Mouse (Mus musculus): Measurements from ENCODE around the gene Rbms3. TPM values are rescaled to one million over a fixed set of nuclear protein-coding genes. Genes with fewer than 3 reads are reported as not detected.

Gene Rbms3
- total RNA-seq, 2 experiments from 2014 or later, result 66.4 to 73.5 TPM

GRCm38 (mm10) chr9:117010801-117011200 lies 618.9 kb downstream of the Rbms3 start:
- DNase-seq (ENCODE audit: low spot score in 2 of 2), result no peak

DNA sequence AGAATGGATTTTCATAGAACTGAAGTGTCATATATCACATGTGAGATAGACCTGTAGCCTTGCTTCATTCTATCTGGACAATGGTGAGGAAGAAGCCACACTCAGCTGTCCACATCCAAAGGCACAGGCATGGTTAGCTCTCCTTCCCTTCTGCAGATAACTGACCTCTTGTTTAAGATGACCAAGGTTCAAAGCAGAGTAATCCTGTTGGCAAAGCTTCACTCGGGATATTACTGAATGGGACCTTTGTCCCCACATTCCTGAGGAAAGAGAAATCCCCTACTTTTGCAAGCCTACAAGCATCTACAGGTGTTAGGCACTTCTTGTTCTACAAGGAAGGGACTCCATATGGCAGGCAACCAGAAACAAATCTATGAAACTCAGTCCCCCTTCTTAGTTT lies 621.5 kb downstream of the Rbms3 start:
- no peak for DNase-seq (ENCODE audit: low spot score in 2 of 2)

DNA sequence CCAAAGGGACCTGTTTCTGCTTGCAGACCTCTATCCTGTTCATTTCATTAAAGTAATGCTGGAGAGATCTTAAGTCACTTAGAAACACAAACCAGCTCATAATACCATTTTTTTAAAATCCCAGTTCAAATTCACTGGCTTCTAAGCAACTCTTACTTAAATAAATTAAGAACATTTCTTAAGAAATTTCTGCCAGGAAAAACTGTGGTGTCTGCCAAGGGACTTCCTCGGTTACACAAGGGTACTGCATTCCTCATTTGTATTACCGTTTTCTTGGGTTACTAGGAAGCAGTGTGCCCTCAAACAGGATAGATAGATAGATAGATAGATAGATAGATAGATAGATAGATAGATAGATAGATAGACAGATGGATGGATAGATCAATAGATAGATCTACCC lies 627.6 kb downstream of the Rbms3 start:
- DNase-seq (ENCODE audit: low spot score in 2 of 2), result no peak

DNA sequence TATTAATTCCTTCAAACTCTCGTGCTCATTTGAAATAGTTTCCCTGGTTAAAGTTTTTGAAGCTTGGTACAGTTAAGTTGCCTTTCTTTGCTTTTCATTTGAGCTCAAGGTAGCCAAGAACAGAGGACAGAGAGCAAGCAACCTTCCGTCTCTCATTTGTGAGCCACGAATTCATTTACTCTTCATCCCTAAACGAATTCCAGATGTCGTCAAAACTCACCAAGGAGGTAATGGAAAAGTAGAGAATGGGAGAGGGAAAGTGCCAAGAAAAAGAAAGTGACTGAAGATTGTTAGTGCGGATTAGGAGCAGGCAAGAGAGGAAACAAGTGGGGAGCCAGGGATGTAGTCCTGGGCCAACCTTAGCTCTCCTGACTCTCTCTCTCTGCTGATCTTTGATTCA lies 630.5 kb downstream of the Rbms3 start:
- DNase-seq (ENCODE audit: low spot score in 2 of 2), result no peak

DNA sequence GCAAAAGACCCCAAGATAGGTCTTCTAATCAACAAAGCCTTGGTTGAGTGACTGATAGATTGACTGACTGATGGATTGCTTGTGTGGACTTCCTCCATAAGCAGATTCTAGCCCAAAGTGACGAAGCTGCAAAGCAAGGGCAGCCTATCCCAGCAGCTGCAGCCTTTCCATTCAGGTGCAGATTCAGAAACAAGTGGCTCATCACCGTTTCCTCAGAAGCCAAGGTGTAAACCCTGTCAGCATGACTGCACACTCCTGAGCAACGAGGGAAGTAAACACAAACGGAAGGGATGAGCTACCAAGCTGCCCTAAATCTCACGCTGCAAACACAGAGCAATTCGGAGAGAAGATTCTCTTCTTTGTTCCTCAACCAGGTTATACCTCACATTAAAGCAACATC lies 639.4 kb downstream of the Rbms3 start:
- no peak for DNase-seq (ENCODE audit: low spot score in 2 of 2)

DNA sequence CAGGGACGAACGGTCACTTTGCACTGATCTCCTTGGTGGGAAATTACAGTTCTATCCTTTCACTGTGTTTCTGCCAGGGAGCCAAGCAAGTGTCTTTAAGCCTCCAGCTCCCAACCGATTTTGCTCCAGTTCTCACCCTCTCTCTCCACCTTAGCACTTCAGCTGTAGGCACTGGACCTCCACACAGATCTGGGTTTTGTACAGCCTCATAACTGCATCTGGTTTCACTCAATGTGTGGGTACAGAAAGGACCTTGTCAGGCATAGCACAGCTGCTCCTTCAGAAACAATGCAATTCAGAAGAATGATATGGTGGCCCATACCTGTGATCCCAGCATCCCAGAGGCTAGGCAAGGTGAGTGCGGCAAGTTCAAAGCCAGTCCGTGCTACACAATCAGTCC lies 648.9 kb downstream of the Rbms3 start:
- no peak for DNase-seq (ENCODE audit: low spot score in 2 of 2)

GRCm38 (mm10) chr9:116977428-116977827 lies 652.3 kb downstream of the Rbms3 start:
- no peak for DNase-seq (ENCODE audit: low spot score in 2 of 2)

DNA sequence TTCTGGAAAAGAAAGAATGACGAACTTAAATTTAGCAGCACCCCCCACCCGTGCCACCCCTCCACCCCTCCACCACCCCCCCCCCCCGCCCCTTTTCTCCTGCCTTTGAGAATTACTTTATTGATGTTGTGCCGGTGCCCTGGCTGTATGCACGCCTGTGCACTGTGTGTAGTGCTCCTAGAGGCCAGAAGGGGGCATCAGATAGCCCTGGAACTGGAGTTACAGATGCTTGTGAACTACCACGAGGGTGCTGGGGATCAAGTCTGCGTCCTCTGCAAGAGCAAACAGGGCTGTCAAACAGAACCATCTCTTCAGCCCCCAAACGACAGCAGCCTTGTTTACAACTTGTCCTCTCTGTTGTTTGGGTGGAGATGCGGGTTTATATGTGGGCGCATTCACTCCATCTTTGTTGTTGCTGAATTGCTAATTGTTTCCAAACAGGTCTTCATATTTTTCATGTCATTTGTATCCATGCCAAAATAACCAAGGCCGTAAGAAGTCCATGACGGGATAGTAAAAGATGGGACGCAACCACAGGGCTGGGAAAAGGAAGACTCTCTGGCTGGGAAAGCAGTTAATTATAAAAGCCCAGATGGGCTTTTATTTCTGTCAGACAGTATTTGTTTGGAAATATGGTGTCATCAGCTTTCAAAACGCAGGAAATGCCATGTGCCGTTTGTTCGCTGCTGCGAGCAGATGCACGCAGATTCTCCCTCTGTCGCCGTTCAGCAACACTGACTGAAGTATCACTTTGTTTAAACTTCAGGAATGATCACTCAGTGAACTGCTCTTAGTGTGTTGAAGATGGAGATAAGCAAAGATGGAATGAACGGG lies 652.9 kb downstream of the Rbms3 start:
- no peak for DNase-seq (ENCODE audit: low spot score in 2 of 2)

- DNase-seq (ENCODE audit: low spot score in 2 of 2), result no peak
These were observed 654.4 kb downstream of the Rbms3 start for GRCm38 (mm10) chr9:116975269-116975668.

DNA sequence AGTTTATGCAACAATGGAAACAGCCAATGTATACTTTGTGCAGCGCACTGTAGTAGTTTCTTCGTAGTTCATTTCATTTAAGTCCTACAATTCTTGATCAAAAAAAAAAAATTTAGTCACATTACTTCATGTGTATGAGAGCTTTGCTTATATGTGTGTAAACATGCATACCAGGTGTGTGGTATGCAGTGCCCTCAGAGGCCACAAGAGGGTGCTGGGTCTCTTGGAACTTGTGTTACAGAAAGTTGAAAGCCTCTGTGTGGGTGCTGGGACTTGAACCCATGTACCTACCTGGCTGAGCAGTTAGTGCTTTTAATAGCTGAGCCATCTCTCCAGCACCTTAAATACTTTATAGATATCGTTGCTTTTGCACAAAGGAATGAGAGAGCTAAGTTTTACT lies 655.6 kb downstream of the Rbms3 start:
- DNase-seq (ENCODE audit: low spot score in 2 of 2), result no peak

GRCm38 (mm10) chr9:116973594-116973993 lies 656.1 kb downstream of the Rbms3 start:
- DNase-seq (ENCODE audit: low spot score in 2 of 2), result no peak

DNA sequence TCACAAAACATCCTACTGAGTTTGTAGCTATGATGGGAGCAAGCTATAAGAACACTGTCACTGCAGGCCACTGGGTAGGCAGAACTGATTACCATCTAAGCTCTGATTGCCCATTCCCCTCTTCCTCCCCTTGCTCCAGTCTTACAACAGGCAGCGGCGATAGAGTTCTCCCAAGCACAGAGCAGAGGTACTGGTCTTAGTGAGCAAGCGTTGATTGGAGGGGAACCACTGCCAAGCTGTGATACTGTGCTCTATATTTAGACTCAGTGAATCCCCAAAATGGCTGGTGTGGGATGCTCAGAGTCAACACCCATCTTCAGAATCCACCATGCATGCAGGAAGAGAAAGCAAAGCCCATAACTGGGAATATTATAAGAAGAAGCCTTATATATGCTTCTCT lies 662.4 kb downstream of the Rbms3 start:
- DNase-seq (ENCODE audit: low spot score in 2 of 2), result no peak

GRCm38 (mm10) chr9:116965691-116966090 lies 664.0 kb downstream of the Rbms3 start:
- DNase-seq (ENCODE audit: low spot score in 2 of 2), result peak in 1 of 2 experiments; percentile 19

GRCm38 (mm10) chr9:116956156-116956555 lies 673.6 kb downstream of the Rbms3 start:
- no peak for DNase-seq (ENCODE audit: low spot score in 2 of 2)

- DNase-seq (ENCODE audit: low spot score in 2 of 2), result no peak
These were observed 681.5 kb downstream of the Rbms3 start for GRCm38 (mm10) chr9:116948211-116948610.

- DNase-seq (ENCODE audit: low spot score in 2 of 2), result no peak
These were observed 682.3 kb downstream of the Rbms3 start for GRCm38 (mm10) chr9:116947369-116947768.

GRCm38 (mm10) chr9:116946787-116947186 lies 682.9 kb downstream of the Rbms3 start:
- DNase-seq (ENCODE audit: low spot score in 2 of 2), result no peak

DNA sequence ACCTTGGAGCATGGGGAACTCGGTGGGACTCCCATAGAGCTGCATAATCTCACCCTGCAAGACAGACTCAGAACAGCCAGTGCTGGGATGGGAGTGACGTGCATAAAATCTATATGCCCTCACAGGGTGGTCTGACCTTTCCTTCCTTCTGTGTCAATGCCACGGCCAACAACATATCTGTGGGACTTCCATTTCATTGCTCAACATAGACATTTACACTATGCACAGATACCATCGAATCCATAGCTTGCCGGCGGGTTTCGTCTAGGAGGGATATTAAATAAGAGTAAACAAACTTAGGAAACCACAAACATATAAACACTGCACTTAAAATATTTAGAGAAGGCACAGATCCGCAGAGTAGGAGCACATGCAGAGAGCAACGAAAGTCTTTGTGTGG lies 684.0 kb downstream of the Rbms3 start:
- no peak for DNase-seq (ENCODE audit: low spot score in 2 of 2)

DNA sequence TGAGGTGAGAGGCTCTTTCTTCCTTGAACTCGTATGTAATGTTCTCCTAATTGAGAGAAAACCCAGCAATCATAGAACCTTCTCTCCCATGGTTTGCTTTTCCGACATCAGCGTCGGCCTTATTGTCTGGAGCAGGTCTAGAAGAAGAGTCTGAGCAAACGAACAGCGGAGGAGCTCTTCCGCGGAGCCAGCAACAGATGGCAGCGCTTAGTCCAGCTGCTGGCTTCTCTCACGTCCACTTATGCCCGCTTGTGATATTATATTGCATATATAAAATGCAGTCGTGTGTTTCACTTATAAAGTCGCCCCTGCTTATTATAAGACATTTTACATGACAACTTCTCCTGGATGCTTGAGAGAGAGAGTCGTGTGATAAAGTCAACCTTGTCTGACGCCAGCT lies 685.8 kb downstream of the Rbms3 start:
- DNase-seq (ENCODE audit: low spot score in 2 of 2), result no peak

GRCm38 (mm10) chr9:116941116-116941515 lies 688.6 kb downstream of the Rbms3 start:
- no peak for DNase-seq (ENCODE audit: low spot score in 2 of 2)

DNA sequence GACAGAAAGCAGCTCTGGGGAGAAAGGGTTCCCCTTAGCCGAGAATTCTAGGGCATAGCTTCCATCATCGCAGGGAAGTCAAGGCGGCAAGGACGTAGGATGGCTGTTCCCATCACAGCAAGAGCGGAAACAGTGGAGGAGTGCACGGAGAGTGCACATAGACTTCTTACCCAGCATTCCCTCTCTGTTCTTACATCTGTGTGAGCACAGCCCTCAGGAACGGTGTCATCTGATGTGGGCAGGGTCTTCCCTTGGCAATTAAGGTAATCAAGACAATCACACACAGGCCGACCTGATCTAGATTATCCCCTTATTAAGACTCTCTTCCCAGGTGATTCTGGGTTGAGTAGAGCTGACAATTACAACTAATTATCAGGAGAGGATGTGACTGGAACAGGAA lies 689.0 kb downstream of the Rbms3 start:
- no peak for DNase-seq (ENCODE audit: low spot score in 2 of 2)

DNA sequence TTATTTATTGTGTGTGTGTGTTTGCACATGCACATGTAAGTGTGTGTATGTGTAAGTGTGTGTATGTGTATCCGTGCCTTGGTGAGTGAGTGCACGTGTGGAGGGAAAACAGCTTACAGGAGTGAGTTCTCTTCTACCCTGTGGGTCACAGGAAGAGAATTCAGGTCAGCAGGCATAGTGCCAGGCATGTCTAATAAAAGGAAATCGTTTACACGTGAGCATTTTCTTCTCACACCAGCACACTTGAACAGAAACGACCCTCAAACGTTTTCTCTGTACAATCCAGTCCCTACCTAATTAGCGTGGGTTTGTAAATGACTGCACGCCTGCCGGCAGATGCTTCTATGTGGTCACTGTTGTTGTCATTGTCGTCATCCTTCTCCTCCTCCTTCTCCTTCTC lies 701.4 kb downstream of the Rbms3 start:
- no peak for DNase-seq (ENCODE audit: low spot score in 2 of 2)

- peak in 1 of 2 experiments; percentile 30 for DNase-seq (ENCODE audit: low spot score in 2 of 2)
These were observed 706.6 kb downstream of the Rbms3 start for GRCm38 (mm10) chr9:116923151-116923550.
